Mouse (Mus musculus) liver, postnatal 0 days (tissue): Measurements from ENCODE around the gene Gipr.

Source experiments
- CTCF ChIP-seq: sonication (generic); IDR thresholded peaks from 2 replicates; pipeline ENCODE4 v1.5.1; 2016; ENCODE audit warnings: antibody characterized with exemption, low read depth
- EP300 ChIP-seq: IDR thresholded peaks from 2 replicates; pipeline ENCODE4 v1.6.1; 2016; ENCODE audit warnings: antibody characterized with exemption, low read depth, mild to moderate bottlenecking

DNA sequence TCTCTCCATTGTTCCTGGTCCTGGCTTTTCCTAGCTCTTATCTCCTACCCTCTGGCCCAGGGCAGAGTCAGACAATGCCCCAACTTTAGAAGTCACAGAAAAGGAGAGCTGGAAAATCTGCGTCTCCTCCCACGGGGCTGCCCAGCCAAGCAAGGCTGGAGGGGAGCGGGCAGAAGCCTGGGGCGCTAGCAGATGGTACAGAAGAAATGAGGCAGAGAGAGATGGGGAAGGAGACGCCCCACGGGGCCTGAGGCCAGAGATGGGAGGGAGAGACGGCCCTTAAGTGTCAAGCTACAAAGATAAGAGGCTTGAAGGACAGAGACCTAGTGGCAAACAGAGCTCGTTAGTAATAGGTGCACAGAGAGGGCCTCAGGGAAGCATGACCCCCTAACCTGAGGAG, 5.9 kb upstream of the Gipr start:
- TF ChIP-seq CTCF (no peak), EP300 (no peak)
